Mouse (Mus musculus): ENCODE measurements around the gene Ralgps1. TPM values are rescaled to one million over a fixed set of nuclear protein-coding genes. Genes with fewer than 3 reads are reported as not detected.

Gene Ralgps1
- total and polyA plus RNA-seq, 3 experiments = 0.89 to 2.6 TPM; not detected in 1

DNA sequence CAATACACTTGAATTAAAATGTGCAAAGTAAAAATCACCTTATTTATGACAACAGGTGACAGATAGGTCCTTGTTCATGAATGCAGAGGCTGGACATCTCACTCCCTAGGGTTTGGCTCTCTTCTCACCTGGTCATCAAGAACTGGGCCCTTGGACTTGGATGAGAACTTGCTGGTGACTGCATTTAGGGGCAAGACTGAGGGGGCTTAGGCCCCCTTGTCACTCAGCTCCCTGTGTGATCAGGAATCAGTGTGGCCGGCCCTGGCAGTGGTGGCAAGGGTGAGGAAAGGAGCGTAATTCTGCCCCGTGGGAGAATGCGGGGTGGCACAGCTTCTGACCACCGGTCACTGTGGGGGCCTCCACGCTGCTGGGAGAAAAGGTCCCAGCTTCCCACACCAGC lies 234.9 kb downstream of the Ralgps1 start:
- Histone ChIP-seq H3K4me1 (ENCODE audit: control insufficient read depth in 1 of 2, insufficient read depth in 2 of 2, low read length in 2 of 2) (peaks cover 3 to 13% of the 10 kb centered on the region in 2 experiments; a peak in 3 of 4 replicates), H3K79me2 (ENCODE audit: control insufficient read depth, insufficient read depth, low read length, poor library complexity) (no peaks in the 10 kb centered on the region), H3K9me3 (replicated peaks; ENCODE audit: insufficient read depth, low read length) (no peaks in the 10 kb centered on the region), H3K9ac (ENCODE audit: control insufficient read depth, low read depth, low read length, poor library complexity, severe bottlenecking) (no peak overlapping the region), H3K27ac (ENCODE audit: control insufficient read depth, low read depth, low read length) (no peak overlapping the region), H3K4me3 (ENCODE audit: control insufficient read depth in 1 of 2, insufficient read depth in 1 of 2, low read depth in 2 of 2, low read length in 2 of 2) (no peak overlapping the region), H3K36me3 (ENCODE audit: control insufficient read depth in 1 of 2, insufficient read depth in 2 of 2, low read length in 2 of 2) (peaks cover 0 to 5% of the 10 kb centered on the region in 2 experiments; a peak in 1 of 4 replicates), H3K27me3 (ENCODE audit: control insufficient read depth in 1 of 2, insufficient read depth in 2 of 2, low read length in 2 of 2) (no peaks in the 10 kb centered on the region)
- DNase-seq (ENCODE audit: low read depth, low spot score) = no peak
- TF ChIP-seq CTCF (IDR thresholded peaks at IDR 0.05 in 2 of 3, conservative IDR thresholded peaks at IDR 0.05 in 1 of 3; ENCODE audit: control insufficient read depth in 1 of 3, insufficient read depth in 1 of 3, low read depth in 2 of 3, low read length in 3 of 3, poor library complexity in 1 of 3, severe bottlenecking in 1 of 3) (no peak), TBP (IDR thresholded peaks at IDR 0.05; ENCODE audit: low read depth, low read length) (no peak), ZKSCAN1 (IDR thresholded peaks at IDR 0.05; ENCODE audit: low read depth, low read length) (no peak)

DNA sequence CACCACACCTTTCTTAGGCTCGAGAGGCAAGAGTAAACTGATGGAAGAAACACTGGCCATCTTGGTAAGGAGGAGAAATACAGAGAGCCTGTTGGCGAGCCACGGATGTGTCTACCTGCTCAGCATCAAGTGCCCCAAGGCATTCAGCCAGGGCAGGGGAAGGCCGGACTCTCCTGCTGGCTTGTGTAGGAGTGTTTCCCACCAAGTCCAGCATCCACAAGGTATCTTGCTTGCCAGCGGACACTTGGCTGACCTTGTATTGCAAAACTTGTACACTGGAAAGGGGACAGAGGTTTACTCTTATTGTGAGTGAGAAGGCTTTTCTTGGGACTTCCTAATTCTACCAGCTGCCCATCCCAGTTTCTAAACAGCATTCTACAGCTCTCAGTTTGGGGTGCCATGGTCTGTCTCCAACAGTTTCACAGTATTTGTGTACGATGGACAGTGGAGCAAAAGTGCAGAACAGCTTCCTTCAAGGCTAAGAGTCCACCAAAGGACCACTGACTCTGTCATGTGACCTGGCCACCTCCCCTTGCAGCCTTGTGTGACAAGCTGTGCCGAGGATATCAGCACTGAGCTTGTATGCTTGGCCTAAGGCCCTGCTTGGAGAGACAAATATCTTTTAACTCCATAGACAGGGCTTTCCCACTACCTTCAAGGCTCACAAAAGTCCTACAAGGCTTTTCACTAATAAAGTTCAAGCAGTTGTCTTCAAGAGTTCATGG lies 236.4 kb downstream of the Ralgps1 start:
- DNase-seq (ENCODE audit: low read depth, low spot score) = no peak
- Histone ChIP-seq H3K9me3 (replicated peaks; ENCODE audit: insufficient read depth, low read length) (no peaks in the 10 kb centered on the region), H3K9ac (ENCODE audit: control insufficient read depth, low read depth, low read length, poor library complexity, severe bottlenecking) (no peak overlapping the region), H3K4me3 (ENCODE audit: control insufficient read depth in 1 of 2, insufficient read depth in 1 of 2, low read depth in 2 of 2, low read length in 2 of 2) (no peak overlapping the region), H3K27ac (ENCODE audit: control insufficient read depth, low read depth, low read length) (no peak overlapping the region), H3K36me3 (ENCODE audit: control insufficient read depth in 1 of 2, insufficient read depth in 2 of 2, low read length in 2 of 2) (peaks cover 0 to 5% of the 10 kb centered on the region in 2 experiments; a peak in 1 of 4 replicates), H3K79me2 (ENCODE audit: control insufficient read depth, insufficient read depth, low read length, poor library complexity) (no peaks in the 10 kb centered on the region), H3K4me1 (ENCODE audit: control insufficient read depth in 1 of 2, insufficient read depth in 2 of 2, low read length in 2 of 2) (peaks cover 3 to 14% of the 10 kb centered on the region in 2 experiments; a peak in 3 of 4 replicates), H3K27me3 (ENCODE audit: control insufficient read depth in 1 of 2, insufficient read depth in 2 of 2, low read length in 2 of 2) (no peaks in the 10 kb centered on the region)
- TF ChIP-seq TBP (IDR thresholded peaks at IDR 0.05; ENCODE audit: low read depth, low read length) (no peak), MAFK (IDR thresholded peaks at IDR 0.05; ENCODE audit: borderline replicate concordance, low read depth, low read length) (no peak), ELF1 (IDR thresholded peaks at IDR 0.05; ENCODE audit: low read depth, low read length) (no peak), MYC (IDR thresholded peaks at IDR 0.05; ENCODE audit: low read depth, low read length) (no peak), HCFC1 (IDR thresholded peaks at IDR 0.05; ENCODE audit: low read depth, low read length) (no peak), UBTF (IDR thresholded peaks at IDR 0.05; ENCODE audit: borderline replicate concordance, insufficient read depth, low read depth, low read length) (no peak), USF1 (IDR thresholded peaks at IDR 0.05; ENCODE audit: low read depth, low read length) (no peak), MEF2A (IDR thresholded peaks at IDR 0.05; ENCODE audit: extremely low read depth, insufficient replicate concordance, low read depth, low read length, poor library complexity, severe bottlenecking) (no peak), ETS1 (IDR thresholded peaks at IDR 0.05; ENCODE audit: low read depth, low read length) (no peak), TAL1 (IDR thresholded peaks at IDR 0.05; ENCODE audit: low read length) (no peak), GATA1 (IDR thresholded peaks at IDR 0.05; ENCODE audit: low read depth, low read length) (no peak), SMC3 (IDR thresholded peaks at IDR 0.05; ENCODE audit: low read depth, low read length) (no peak), ZMIZ1 (IDR thresholded peaks at IDR 0.05; ENCODE audit: low read depth, low read length) (no peak)

All from MEL (cell line).